Mouse (Mus musculus) midbrain, embryonic 16.5 days (tissue): ENCODE measurements at regions not wholly inside any gene's neighbourhood (a gene's known extent, or its start where the extent isn't known, plus 50 kb on each side); places are given as distances from the start of the nearest gene placed in this dataset.

Source experiments
- ATAC-seq: fragments of 200-750 bp; cut with Nextera tagmentation; 2 replicates; pipeline ENCODE4 v1.8.0; 2017; ENCODE audit warnings: moderate TSS enrichment
- H3K27ac ChIP-seq: fragments of 300-500 bp; sonication (generic); 2 replicates; pipeline ENCODE4 v1.5.1; 2014; ENCODE audit warnings: mild to moderate bottlenecking, low read length, mixed read lengths
- H3K27me3 ChIP-seq: fragments of 300-500 bp; sonication (generic); 2 replicates; pipeline ENCODE4 v1.6.1; 2014; ENCODE audit warnings: low read depth, low read length, mixed read lengths; ENCODE audit not compliant: control insufficient read depth, insufficient read depth
- H3K36me3 ChIP-seq: fragments of 300-500 bp; sonication (generic); 2 replicates; pipeline ENCODE4 v1.6.1; 2014; ENCODE audit warnings: mild to moderate bottlenecking, low read length, moderate library complexity, mixed read lengths; ENCODE audit not compliant: control insufficient read depth, insufficient read depth
- H3K4me1 ChIP-seq: fragments of 300-500 bp; sonication (generic); 2 replicates; pipeline ENCODE4 v1.6.1; 2014; ENCODE audit warnings: mild to moderate bottlenecking, low read length, mixed read lengths; ENCODE audit not compliant: control insufficient read depth, insufficient read depth
- H3K4me2 ChIP-seq: fragments of 300-500 bp; sonication (generic); 2 replicates; pipeline ENCODE4 v1.6.1; 2014; ENCODE audit warnings: mild to moderate bottlenecking, low read length, mixed read lengths
- H3K4me3 ChIP-seq: fragments of 300-500 bp; sonication (generic); 2 replicates; pipeline ENCODE4 v1.5.1; 2014; ENCODE audit warnings: low read depth, mild to moderate bottlenecking, low read length, moderate library complexity, mixed read lengths
- H3K9ac ChIP-seq: fragments of 300-500 bp; sonication (generic); 2 replicates; pipeline ENCODE4 v1.6.1; 2014; ENCODE audit warnings: low read depth, low read length, mixed read lengths
- H3K9me3 ChIP-seq: fragments of 300-500 bp; sonication (generic); replicated peaks from 2 replicates; pipeline ENCODE4 v1.6.1; 2014; ENCODE audit warnings: mild to moderate bottlenecking, low read length, mixed read lengths; ENCODE audit not compliant: control insufficient read depth, poor library complexity, severe bottlenecking
- WGBS: fragments of 180-500 bp; shearing (Covaris S2); extraction: QIAGEN DNeasy Blood & Tissue Kit; methylation state at CpG from one replicate; pipeline ENCODE4 v1.1.7; 2014; 5-methylcytosine and 5-hydroxymethylcytosine counted together

DNA sequence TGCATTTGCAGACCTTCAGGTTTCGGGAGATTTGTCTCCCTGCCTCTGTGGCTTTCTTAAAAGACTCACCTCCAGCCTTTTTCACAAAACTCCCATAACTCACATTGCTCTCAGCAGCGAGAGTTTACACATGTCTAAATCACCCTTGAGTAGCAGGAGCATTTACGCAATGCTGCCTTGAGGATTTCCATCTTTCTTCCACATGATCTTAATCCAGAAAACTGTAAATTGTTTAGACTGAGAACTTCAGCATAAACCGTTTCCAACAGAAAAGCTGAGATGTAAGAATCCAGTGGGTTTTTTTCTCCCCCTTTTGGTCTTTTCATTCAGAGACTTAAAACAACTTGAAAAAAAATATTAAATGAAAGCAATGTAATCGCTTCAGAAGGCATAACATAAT lies 336.5 kb downstream of the Efnb2 start:
- Histone ChIP-seq H3K4me2 (no peak overlapping the region), H3K9me3 (no peaks in the 10 kb centered on the region), H3K9ac (no peak overlapping the region), H3K27ac (no peak overlapping the region), H3K4me3 (no peak overlapping the region), H3K4me1 (0 out of 2 replicates have a peak, but pooled peaks cover 3% of the 10 kb centered on the region), H3K36me3 (no peaks in the 10 kb centered on the region), H3K27me3 (no peaks in the 10 kb centered on the region; the same call in 1 of the 2 replicates)
- 49% methylated on average over 5 of the region's 5 CpGs for WGBS
- ATAC-seq, result no peak

DNA sequence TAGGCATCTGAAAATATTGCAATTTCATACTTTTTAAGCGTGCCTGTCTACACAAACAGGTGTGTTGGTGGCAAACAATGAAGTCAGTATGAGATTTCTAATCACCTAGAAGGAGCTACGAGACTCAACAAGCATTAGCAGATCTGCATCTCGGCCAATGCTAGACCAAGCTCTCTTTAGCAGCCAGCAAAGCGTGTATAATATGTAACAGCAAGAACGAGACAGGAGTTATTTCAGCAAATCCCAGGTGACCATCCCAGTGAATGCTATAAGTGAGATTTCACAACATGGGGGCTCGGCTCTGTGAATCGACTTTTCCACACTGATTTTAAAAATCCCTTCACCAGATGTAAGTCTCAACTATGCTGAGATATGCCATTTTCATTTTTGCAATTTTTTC lies 352.8 kb downstream of the Efnb2 start:
- H3K9ac ChIP-seq, result no peak overlapping the region
- H3K27me3 ChIP-seq, result no peaks in the 10 kb centered on the region
- no peaks in the 10 kb centered on the region for H3K9me3 ChIP-seq
- H3K4me2 ChIP-seq, result no peak overlapping the region
- no peaks in the 10 kb centered on the region; the same call in 1 of the 2 replicates for H3K4me1 ChIP-seq
- no peak overlapping the region for H3K27ac ChIP-seq
- H3K36me3 ChIP-seq, result no peaks in the 10 kb centered on the region
- 41% methylated on average over 7 of the region's 7 CpGs for WGBS
- no peak overlapping the region for H3K4me3 ChIP-seq
- no peak for ATAC-seq

DNA sequence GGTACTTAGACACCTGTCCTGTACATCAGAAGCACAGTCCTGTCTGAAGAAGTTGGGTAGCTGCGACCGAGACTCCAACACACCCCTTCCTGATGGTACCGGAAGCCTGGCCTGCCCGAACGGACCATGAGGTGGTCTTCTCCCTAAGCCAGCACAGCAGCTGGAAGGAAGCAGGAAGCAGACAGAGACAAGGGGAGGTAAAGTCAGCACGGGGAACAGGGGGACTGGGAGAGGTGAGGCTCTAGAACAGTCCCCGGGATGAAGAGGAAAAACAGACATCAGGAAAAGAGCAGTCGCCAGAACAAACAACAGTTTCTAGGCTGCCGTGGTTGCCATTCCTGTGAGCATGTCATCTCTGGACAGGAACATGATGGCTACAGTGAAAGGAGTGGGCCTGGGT lies 353.6 kb downstream of the Efnb2 start:
- Histone ChIP-seq H3K36me3 (no peaks in the 10 kb centered on the region), H3K27ac (no peak overlapping the region), H3K9me3 (no peaks in the 10 kb centered on the region), H3K4me2 (no peak overlapping the region), H3K4me1 (no peaks in the 10 kb centered on the region; the same call in 1 of the 2 replicates), H3K9ac (no peak overlapping the region), H3K4me3 (no peak overlapping the region), H3K27me3 (no peaks in the 10 kb centered on the region)
- ATAC-seq, result no peak
- 81% methylated on average over 9 of the region's 9 CpGs for WGBS

DNA sequence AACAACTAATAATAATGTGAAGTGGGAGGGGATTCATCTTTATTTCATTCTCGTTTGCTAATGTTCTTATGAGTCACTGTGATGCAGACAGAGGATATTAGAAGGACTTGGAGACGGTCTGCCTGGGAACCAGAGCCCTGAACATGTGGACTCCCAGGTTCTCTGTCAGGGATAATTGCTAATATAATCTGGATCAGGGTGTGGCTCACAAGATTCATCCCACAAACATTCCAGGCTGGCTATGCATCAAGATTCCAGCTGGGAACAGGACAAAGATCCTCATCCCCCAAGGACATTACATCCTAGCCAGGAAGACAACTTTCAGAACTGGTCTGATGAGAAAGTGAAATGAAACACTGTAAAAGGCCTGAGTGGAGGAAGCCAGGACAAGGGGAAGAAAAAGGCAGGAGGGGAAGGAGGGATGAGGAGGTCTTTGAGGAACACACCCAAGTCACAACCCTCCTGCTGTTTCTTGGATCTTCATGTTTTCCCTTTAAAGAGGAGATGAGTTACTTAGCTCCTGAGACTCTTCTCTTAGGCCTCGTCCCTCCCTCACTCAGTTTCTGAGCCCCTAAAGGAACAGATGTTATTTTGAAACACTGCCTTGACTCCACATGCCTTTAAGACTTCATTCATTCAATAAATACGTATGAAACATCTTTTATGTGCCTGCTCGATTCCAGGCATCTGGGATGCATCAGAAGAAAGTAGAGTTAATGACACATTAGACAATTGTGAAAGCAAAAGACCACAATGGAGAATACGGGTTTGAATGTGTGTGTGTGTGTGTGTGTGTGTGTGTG lies 360.9 kb downstream of the Efnb2 start:
- Histone ChIP-seq H3K9me3 (no peaks in the 10 kb centered on the region), H3K36me3 (no peaks in the 10 kb centered on the region), H3K4me2 (no peak overlapping the region), H3K4me3 (no peak overlapping the region), H3K9ac (no peak overlapping the region), H3K27ac (no peak overlapping the region), H3K27me3 (no peaks in the 10 kb centered on the region), H3K4me1 (no peaks in the 10 kb centered on the region)
- WGBS, result 77% methylated on average over 6 of the region's 6 CpGs
- no peak for ATAC-seq

DNA sequence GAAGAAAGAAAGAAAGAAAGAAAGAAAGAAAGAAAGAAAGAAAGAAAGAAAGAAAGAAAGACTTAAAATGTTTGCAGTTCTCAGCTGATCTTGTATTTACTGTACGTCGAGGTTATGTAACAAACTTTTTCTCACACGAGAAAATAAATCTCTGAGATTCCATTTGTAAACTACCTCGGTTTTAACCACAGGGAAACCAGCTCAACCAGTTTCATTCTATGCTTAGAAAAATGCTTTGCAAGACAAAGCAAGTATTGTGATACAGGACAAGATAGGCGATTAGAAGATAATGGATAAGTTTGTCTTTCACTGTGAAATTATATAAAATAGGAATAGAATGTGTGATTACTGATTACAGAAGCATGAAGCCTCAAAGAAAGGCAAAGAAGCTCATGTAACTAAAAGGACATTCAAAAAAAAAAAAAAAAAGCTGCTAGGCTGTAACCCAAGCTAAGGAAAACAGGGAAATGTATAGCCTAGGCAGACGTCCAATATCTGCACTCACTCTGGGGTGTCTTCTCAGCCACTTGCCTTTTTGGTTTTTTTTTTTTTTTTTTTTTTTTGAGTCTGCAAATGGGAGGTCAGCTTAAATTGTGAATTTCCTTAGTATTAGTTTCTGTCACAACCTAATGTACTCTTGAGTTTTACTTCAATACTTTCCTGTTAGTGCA lies 368.3 kb downstream of the Efnb2 start:
- H3K9me3 ChIP-seq, result no peaks in the 10 kb centered on the region
- no peaks in the 10 kb centered on the region for H3K4me1 ChIP-seq
- H3K4me2 ChIP-seq, result no peak overlapping the region
- H3K27me3 ChIP-seq, result no peaks in the 10 kb centered on the region
- no peak overlapping the region for H3K9ac ChIP-seq
- WGBS, result 63% methylated on average over 6 of the region's 6 CpGs
- ATAC-seq, result no peak
- H3K4me3 ChIP-seq, result no peak overlapping the region
- H3K36me3 ChIP-seq, result no peaks in the 10 kb centered on the region
- no peak overlapping the region for H3K27ac ChIP-seq

DNA sequence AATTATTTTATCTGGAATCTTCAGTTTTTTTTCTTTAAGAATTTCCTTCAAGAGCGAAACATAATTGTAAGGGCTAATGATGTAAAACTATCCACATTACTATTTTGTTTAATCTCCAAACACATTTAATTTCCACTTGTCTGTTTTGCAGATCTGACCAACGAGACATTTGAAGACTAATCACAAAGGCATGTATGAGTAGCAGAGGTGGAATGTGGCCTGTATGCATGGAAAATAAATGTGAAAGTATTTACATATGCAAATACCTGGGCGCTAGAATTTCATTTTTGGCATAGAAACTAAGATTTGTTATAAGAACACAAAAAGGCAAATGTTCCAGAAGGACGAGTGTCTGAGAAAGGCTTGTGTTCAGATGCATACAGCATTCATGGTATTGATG lies 375.2 kb downstream of the Efnb2 start:
- no peak overlapping the region for H3K27ac ChIP-seq
- WGBS, result 83% methylated on average over 4 of the region's 4 CpGs
- no peaks in the 10 kb centered on the region for H3K9me3 ChIP-seq
- H3K4me3 ChIP-seq, result no peak overlapping the region
- no peak overlapping the region for H3K4me2 ChIP-seq
- no peaks in the 10 kb centered on the region for H3K27me3 ChIP-seq
- no peaks in the 10 kb centered on the region for H3K36me3 ChIP-seq
- H3K9ac ChIP-seq, result no peak overlapping the region
- H3K4me1 ChIP-seq, result no peaks in the 10 kb centered on the region
- ATAC-seq, result no peak

DNA sequence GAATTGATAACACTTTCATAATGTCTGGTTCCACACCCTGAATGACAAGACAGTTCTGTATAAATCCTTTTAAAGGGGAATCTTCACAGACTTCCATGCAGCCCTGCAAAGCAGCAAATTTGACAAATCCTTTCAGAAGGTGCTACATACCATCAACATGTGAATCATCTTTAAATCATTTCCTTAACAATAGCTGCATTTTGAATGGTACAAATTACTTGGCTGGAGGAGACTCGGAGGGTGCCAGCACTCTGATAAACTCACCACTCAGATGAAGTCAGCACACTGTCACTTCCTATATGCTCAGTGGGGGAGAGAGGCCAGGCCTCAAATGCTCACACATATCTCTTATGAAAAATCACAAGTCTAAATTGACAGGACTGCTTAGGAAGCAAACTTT lies 386.1 kb downstream of the Efnb2 start:
- no peaks in the 10 kb centered on the region for H3K9me3 ChIP-seq
- H3K36me3 ChIP-seq, result no peaks in the 10 kb centered on the region
- no peaks in the 10 kb centered on the region for H3K4me1 ChIP-seq
- no peak overlapping the region for H3K4me2 ChIP-seq
- H3K9ac ChIP-seq, result no peak overlapping the region
- 68% methylated on average over 1 of the region's 1 CpGs for WGBS
- ATAC-seq, result no peak
- no peak overlapping the region for H3K4me3 ChIP-seq
- no peaks in the 10 kb centered on the region for H3K27me3 ChIP-seq
- no peak overlapping the region for H3K27ac ChIP-seq

DNA sequence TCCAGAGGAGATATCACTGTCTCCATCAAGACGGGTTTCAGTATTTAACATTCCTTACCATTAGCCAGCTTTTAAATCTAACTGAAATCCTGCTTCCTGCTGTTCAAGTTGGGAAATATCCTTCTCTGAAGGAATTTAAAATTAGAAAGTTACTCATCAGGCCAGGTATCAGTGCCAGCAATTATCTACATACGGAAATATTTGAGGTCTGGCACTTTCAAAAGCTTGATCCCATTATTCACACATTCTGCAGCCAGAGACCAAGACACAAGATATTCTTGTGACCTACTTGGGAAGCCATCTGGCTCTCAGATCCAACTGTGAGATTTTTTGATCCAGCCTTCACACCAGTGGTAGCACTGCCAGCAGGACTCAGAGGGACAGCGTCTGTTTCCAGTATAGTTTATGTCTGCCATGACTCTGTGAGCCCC lies 386.8 kb downstream of the Efnb2 start:
- WGBS, result 76% methylated on average over 3 of the region's 3 CpGs
- Histone ChIP-seq H3K27ac (no peak overlapping the region), H3K27me3 (no peaks in the 10 kb centered on the region), H3K4me3 (no peak overlapping the region), H3K4me2 (no peak overlapping the region), H3K9ac (no peak overlapping the region), H3K4me1 (no peaks in the 10 kb centered on the region), H3K9me3 (no peaks in the 10 kb centered on the region), H3K36me3 (no peaks in the 10 kb centered on the region)
- ATAC-seq, result no peak

DNA sequence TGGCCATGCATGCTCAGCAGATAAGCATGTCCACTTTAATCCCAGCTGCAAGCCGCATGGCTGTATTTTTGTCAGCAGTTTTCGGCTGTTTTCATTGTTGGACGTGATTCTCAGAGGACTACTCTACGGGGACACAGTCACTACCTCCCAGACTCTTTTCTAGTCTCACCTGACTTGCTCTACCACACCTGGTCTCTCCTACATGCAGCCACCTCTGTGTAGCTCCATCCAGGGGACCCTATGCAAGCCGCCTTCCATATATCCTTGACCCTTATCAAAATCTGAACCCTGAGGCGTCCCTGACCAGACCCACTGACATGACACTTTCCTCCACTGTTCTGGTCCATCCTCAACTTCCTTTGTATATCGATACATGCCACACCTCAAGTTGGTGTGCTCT lies 402.2 kb downstream of the Efnb2 start:
- Histone ChIP-seq H3K4me1 (0 out of 2 replicates have a peak, but pooled peaks cover 5% of the 10 kb centered on the region), H3K9ac (no peak overlapping the region), H3K4me2 (no peak overlapping the region), H3K27me3 (no peaks in the 10 kb centered on the region; the same call in 1 of the 2 replicates), H3K4me3 (no peak overlapping the region), H3K9me3 (no peaks in the 10 kb centered on the region), H3K36me3 (no peaks in the 10 kb centered on the region), H3K27ac (no peak overlapping the region)
- ATAC-seq, result no peak
- WGBS, result 51% methylated on average over 7 of the region's 7 CpGs
